Mouse (Mus musculus) intestine, postnatal 0 days (tissue): ENCODE measurements around the gene Olfr1369-ps1. TPM values are rescaled to one million over a fixed set of nuclear protein-coding genes. Genes with fewer than 3 reads are reported as not detected.

Experiments used
- ATAC-seq: fragments of 200-750 bp; cut with Nextera tagmentation; 2 replicates; pipeline ENCODE4 v1.8.0; 2017; ENCODE audit warnings: mild to moderate bottlenecking, moderate TSS enrichment, moderate library complexity
- H3K27ac ChIP-seq: fragments of 300-500 bp; sonication (generic); 2 replicates; pipeline ENCODE4 v1.5.1; 2014; ENCODE audit warnings: mild to moderate bottlenecking, low read depth, low read length, moderate library complexity
- H3K27me3 ChIP-seq: fragments of 300-500 bp; sonication (generic); replicated peaks from 2 replicates; pipeline ENCODE4 v1.6.1; 2014; ENCODE audit warnings: low read length, mixed read lengths; ENCODE audit not compliant: control insufficient read depth, insufficient read depth
- H3K36me3 ChIP-seq: fragments of 300-500 bp; sonication (generic); 2 replicates; pipeline ENCODE4 v1.6.1; 2014; ENCODE audit warnings: mild to moderate bottlenecking, moderate library complexity; ENCODE audit not compliant: control insufficient read depth, insufficient read depth
- H3K4me1 ChIP-seq: fragments of 300-500 bp; sonication (generic); replicated peaks from 2 replicates; pipeline ENCODE4 v1.6.1; 2014; ENCODE audit warnings: antibody characterized with exemption, low read length, mixed read lengths; ENCODE audit not compliant: control insufficient read depth, insufficient read depth
- H3K4me2 ChIP-seq: fragments of 300-500 bp; sonication (generic); replicated peaks from 2 replicates; pipeline ENCODE4 v1.6.1; 2014; ENCODE audit warnings: low read depth, mild to moderate bottlenecking, moderate library complexity
- H3K4me3 ChIP-seq: fragments of 300-500 bp; sonication (generic); 2 replicates; pipeline ENCODE4 v1.5.1; 2014; ENCODE audit warnings: low read depth, low read length
- H3K9ac ChIP-seq: fragments of 300-500 bp; sonication (generic); 2 replicates; pipeline ENCODE4 v1.6.1; 2014; ENCODE audit warnings: mild to moderate bottlenecking, low read depth, low read length
- H3K9me3 ChIP-seq: fragments of 300-500 bp; sonication (generic); 2 replicates; pipeline ENCODE4 v1.6.1; 2016; ENCODE audit warnings: mixed run types; ENCODE audit not compliant: control insufficient read depth
- CTCF ChIP-seq: sonication (generic); IDR thresholded peaks from 2 replicates; pipeline ENCODE4 v1.5.1; 2016; ENCODE audit warnings: low read depth, mild to moderate bottlenecking, control low read depth, antibody characterized with exemption, moderate library complexity
- WGBS: fragments of 180-500 bp; shearing (Covaris S2); extraction: QIAGEN DNeasy Blood & Tissue Kit; methylation state at CpG from one replicate; pipeline ENCODE4 v1.1.7; 2014; 5-methylcytosine and 5-hydroxymethylcytosine counted together
- polyA plus RNA-seq: library from polyadenylated mRNA; unstranded; fragments of >200 nt; fragmentation: Nextera tagmentation; extraction: Ambion mirVana; gene quantifications from 2 replicates; pipeline ENCODE4 v1.2.1, GENCODE M21; 2015

The Olfr1369-ps1 gene
- polyA plus RNA-seq, 1 experiment from 2014 or later = not detected

DNA sequence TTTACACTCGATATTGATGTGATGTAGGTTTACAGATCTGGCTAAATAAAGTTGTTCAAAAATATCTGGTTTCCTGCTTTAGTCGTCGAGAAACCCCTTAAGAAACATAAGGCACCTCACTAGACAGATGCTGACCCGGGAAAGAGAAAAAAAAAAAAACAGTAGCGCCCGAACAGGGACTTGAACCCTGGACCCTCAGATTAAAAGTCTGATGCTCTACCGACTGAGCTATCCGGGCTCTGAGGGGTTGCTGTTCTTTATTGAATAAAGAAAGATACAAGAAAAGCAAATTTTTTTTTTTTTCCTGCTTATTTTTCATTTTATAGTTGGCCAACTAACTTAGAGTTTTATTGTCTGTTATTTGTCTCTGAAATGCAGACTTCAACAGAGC, 56.6 kb downstream of the Olfr1369-ps1 start:
- Histone ChIP-seq H3K27ac (no peak overlapping the region), H3K27me3 (no peaks in the 10 kb centered on the region), H3K4me3 (peak overlapping the region; percentile 63), H3K9ac (peak overlapping the region; percentile 46; the same call in 1 of the 2 replicates), H3K9me3 (no peaks in the 10 kb centered on the region), H3K4me2 (peak overlapping the region; percentile 85), H3K4me1 (no peaks in the 10 kb centered on the region; the same call in 1 of the 2 replicates), H3K36me3 (no peaks in the 10 kb centered on the region)
- no peak for TF ChIP-seq CTCF
- peak; percentile 40; the same call in 1 of the 2 replicates for ATAC-seq
- under 1% methylated on average over 8 of the region's 8 CpGs for WGBS

DNA sequence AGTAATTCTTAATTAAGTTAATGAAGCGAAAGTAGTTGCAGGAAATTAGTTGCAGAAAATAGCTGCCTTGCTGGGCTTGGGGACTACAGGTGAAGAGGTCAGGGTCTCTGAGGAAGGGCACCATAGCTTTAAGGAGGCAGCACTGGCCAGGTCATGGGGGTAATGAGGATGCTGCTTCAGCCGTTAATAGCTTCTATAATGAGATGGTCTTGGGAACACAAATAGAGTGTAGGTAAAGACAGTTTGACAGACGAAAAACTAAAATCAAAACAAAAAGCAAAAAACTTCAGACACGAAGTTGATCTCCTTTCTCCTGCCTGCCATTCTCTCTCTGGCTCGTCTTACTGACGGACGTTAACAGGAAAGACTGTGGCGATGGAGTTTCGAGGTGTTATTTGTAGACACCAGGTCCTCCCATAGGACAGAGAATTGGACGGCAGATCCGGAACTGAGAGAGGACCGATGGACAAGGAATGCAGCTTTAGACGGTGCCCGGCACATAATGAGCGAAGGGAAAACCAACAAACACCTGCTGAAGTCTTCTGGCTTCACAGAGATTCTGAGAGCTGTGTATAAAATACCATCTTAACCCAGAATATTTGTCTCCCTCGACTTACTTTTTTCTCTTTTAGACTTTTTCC, 57.2 kb downstream of the Olfr1369-ps1 start:
- Histone ChIP-seq H3K27me3 (no peaks in the 10 kb centered on the region), H3K4me3 (peak overlapping the region; percentile 63), H3K27ac (peak overlapping the region; percentile 66), H3K9me3 (no peaks in the 10 kb centered on the region), H3K9ac (peak overlapping the region; percentile 46), H3K36me3 (no peaks in the 10 kb centered on the region), H3K4me1 (no peaks in the 10 kb centered on the region; the same call in 1 of the 2 replicates), H3K4me2 (peak overlapping the region; percentile 85)
- no peak for TF ChIP-seq CTCF
- under 1% methylated on average over 16 of the region's 16 CpGs for WGBS
- no peak for ATAC-seq

Other genes with a start within 250 kb of the Olfr1369-ps1 start
- gene Olfr1370, start 36.5 kb upstream of the Olfr1369-ps1 start, polyA plus RNA-seq = not detected in 2 replicates
- gene Olfr263, start 18.2 kb downstream of the Olfr1369-ps1 start, polyA plus RNA-seq = not detected in 2 replicates
- gene Olfr1368, start 34.4 kb downstream of the Olfr1369-ps1 start, polyA plus RNA-seq = not detected in 2 replicates
- 51.1 and 53.2 TPM in 2 replicates for gene Trim27, start 68.0 kb downstream of the Olfr1369-ps1 start, polyA plus RNA-seq
- gene Gpx5, start 181.2 kb downstream of the Olfr1369-ps1 start, polyA plus RNA-seq = not detected in 2 replicates
- gene Gpx6, start 200.6 kb downstream of the Olfr1369-ps1 start, polyA plus RNA-seq = not detected in 2 replicates
- not detected in 2 replicates for gene Olfr1367, start 235.4 kb downstream of the Olfr1369-ps1 start, polyA plus RNA-seq